Mouse (Mus musculus): ENCODE results near the gene Trmt10c. TPM values are rescaled to one million over a fixed set of nuclear protein-coding genes. Genes with fewer than 3 reads are reported as not detected.
"Not testable (repeated sequence)": the region's sequence is repeated elsewhere in the genome, so short reads cannot be mapped to it uniquely, and the experiment has no call there.

The Trmt10c gene
- total and polyA plus RNA-seq, 2 experiments: 3.7 to 10.5 TPM

DNA sequence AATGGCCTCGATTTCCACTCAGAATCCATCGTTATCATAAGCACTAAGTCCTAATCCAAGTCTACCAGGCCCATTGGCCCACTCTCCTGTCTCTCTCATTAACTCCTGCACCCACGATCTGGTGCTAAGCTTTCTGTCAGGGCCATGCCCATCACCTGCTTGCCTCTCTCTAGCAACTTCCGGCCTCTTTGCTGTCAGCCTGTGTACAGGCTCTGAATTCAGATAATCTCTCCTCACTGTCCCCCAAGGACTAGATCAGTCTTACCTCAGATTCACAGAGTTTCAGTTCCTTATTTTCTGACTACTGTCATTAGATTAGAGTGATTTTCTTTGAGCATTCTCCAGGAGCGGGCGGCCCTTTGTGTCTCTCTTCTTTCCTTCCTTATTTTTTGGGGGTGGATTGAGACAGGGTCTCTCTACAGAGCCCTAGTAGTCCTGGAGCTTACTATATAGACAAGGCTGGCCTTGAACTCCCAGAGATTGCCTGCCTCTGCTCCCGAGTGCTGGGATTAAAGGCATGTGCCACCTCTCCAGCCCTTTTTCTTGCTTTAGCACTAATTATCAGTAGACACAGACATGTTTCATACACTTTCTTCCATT, 24.5 kb upstream of the Trmt10c start:
- no peak overlapping the region for H3K27ac ChIP-seq (replicated peaks; ENCODE audit: insufficient read depth, low read depth, low read length)
- no peaks in the 10 kb centered on the region for H3K36me3 ChIP-seq (ENCODE audit: control insufficient read depth, insufficient read depth, low read length)
- H3K79me2 ChIP-seq (ENCODE audit: control insufficient read depth, insufficient read depth, low read length): no peaks in the 10 kb centered on the region
- TF ChIP-seq POLR2A (IDR thresholded peaks at IDR 0.05; ENCODE audit: extremely low read depth, insufficient read depth, low read length): no peak
- TF ChIP-seq CTCF (IDR thresholded peaks at IDR 0.05; ENCODE audit: low read depth, low read length): no peak
- no peak for DNase-seq (ENCODE audit: extremely low read depth, low read depth, low spot score)
- H3K27me3 ChIP-seq (ENCODE audit: control insufficient read depth, insufficient read depth, low read length): no peaks in the 10 kb centered on the region
- H3K4me1 ChIP-seq (ENCODE audit: control insufficient read depth, insufficient read depth, low read length): no peaks in the 10 kb centered on the region
- no peak overlapping the region for H3K9ac ChIP-seq (ENCODE audit: low read depth, low read length)
- WGBS: 78% methylated on average over 7 of the region's 7 CpGs
- H3K4me3 ChIP-seq (ENCODE audit: insufficient read depth, low read depth, low read length): no peak overlapping the region

- Histone ChIP-seq H3K27ac (replicated peaks; ENCODE audit: insufficient read depth, low read depth, low read length) (no peak overlapping the region), H3K4me3 (ENCODE audit: insufficient read depth, low read depth, low read length) (no peak overlapping the region), H3K79me2 (ENCODE audit: control insufficient read depth, insufficient read depth, low read length) (no peaks in the 10 kb centered on the region), H3K27me3 (ENCODE audit: control insufficient read depth, insufficient read depth, low read length) (no peaks in the 10 kb centered on the region), H3K9ac (ENCODE audit: low read depth, low read length) (no peak overlapping the region), H3K4me1 (ENCODE audit: control insufficient read depth, insufficient read depth, low read length) (no peaks in the 10 kb centered on the region), H3K36me3 (ENCODE audit: control insufficient read depth, insufficient read depth, low read length) (no peaks in the 10 kb centered on the region)
- TF ChIP-seq POLR2A (IDR thresholded peaks at IDR 0.05; ENCODE audit: extremely low read depth, insufficient read depth, low read length) (no peak), CTCF (IDR thresholded peaks at IDR 0.05; ENCODE audit: low read depth, low read length) (no peak)
- WGBS: 83% methylated on average over 10 of the region's 10 CpGs
- DNase-seq (ENCODE audit: extremely low read depth, low read depth, low spot score): no peak
Observed at GRCm38 (mm10) chr16:56058151-56058550, 20.5 kb upstream of the Trmt10c start.

DNA sequence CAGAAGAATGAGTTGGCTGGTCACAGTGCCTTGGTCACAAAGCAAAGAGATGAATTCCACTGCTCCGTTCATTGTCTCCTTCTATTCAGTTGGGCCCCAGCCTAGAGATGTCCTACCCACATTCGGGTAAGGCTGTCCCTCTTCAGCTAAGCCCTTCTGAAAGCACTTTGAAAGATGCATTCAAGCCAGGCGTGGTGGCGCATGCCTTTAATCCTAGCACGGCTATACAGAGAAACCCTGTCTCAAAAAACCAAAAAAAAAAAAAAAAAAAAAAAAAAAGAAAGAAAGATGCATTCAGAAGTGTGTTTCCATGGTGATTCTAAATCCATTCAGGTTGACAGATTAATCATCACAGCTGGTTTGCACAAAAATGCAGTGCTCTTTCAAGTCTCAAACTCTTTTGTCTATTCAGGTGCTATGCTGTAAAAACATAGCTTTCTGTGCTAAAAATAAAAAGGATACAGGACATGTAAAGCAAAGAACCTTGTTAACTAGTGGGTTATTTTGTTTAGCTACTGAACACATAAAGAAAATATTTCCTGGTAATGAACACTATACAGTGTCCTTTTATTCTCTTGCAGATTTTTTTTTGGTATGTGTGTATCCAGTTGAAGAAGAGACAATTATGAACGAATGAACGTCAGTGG, 19.4 kb upstream of the Trmt10c start:
- H3K27ac ChIP-seq (replicated peaks; ENCODE audit: insufficient read depth, low read depth, low read length): no peak overlapping the region
- no peaks in the 10 kb centered on the region for H3K79me2 ChIP-seq (ENCODE audit: control insufficient read depth, insufficient read depth, low read length)
- no peak overlapping the region for H3K4me3 ChIP-seq (ENCODE audit: insufficient read depth, low read depth, low read length)
- TF ChIP-seq POLR2A (IDR thresholded peaks at IDR 0.05; ENCODE audit: extremely low read depth, insufficient read depth, low read length): no peak
- no peak for TF ChIP-seq CTCF (IDR thresholded peaks at IDR 0.05; ENCODE audit: low read depth, low read length)
- H3K27me3 ChIP-seq (ENCODE audit: control insufficient read depth, insufficient read depth, low read length): no peaks in the 10 kb centered on the region
- no peaks in the 10 kb centered on the region for H3K36me3 ChIP-seq (ENCODE audit: control insufficient read depth, insufficient read depth, low read length)
- H3K9ac ChIP-seq (ENCODE audit: low read depth, low read length): no peak overlapping the region
- H3K4me1 ChIP-seq (ENCODE audit: control insufficient read depth, insufficient read depth, low read length): no peaks in the 10 kb centered on the region
- DNase-seq (ENCODE audit: extremely low read depth, low read depth, low spot score): no peak
- WGBS: 82% methylated on average over 7 of the region's 7 CpGs

- Histone ChIP-seq H3K27me3 (ENCODE audit: control insufficient read depth, insufficient read depth, low read length) (no peaks in the 10 kb centered on the region), H3K9ac (ENCODE audit: low read depth, low read length) (no peak overlapping the region), H3K79me2 (ENCODE audit: control insufficient read depth, insufficient read depth, low read length) (no peaks in the 10 kb centered on the region), H3K4me3 (ENCODE audit: insufficient read depth, low read depth, low read length) (no peak overlapping the region), H3K4me1 (ENCODE audit: control insufficient read depth, insufficient read depth, low read length) (no peaks in the 10 kb centered on the region), H3K27ac (replicated peaks; ENCODE audit: insufficient read depth, low read depth, low read length) (no peak overlapping the region), H3K36me3 (ENCODE audit: control insufficient read depth, insufficient read depth, low read length) (no peaks in the 10 kb centered on the region)
- DNase-seq (ENCODE audit: extremely low read depth, low read depth, low spot score): no peak
- no peak for TF ChIP-seq POLR2A (IDR thresholded peaks at IDR 0.05; ENCODE audit: extremely low read depth, insufficient read depth, low read length)
- TF ChIP-seq CTCF (IDR thresholded peaks at IDR 0.05; ENCODE audit: low read depth, low read length): no peak
- 88% methylated on average over 3 of the region's 3 CpGs for WGBS
Observed at GRCm38 (mm10) chr16:56055911-56056310, 18.3 kb upstream of the Trmt10c start.

DNA sequence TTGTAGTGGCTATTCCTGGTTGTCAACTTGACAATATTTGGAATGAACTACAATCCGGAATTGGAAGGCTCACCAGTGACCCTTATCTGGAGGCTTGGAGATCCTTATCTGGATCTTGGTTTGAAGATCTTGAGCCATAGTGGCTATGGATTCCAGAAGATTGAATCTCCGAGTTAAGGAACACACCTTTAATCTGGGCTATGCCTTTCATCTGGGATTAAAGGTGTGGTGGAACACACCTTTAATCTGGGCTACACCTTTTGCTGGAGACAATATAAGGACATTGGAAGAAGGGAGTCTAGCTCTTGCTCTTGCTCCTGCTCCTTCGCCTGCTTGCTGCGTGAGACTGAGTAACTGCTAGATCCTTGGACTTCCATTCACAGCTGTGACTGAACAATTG, 10.4 kb upstream of the Trmt10c start, which contains the start of gene Senp7:
Senp7 (plus strand) TSS at position 301 of the 400 bp plus-strand sequence.
- H3K36me3 ChIP-seq (ENCODE audit: control insufficient read depth, insufficient read depth, low read length): not testable (repeated sequence)

DNA sequence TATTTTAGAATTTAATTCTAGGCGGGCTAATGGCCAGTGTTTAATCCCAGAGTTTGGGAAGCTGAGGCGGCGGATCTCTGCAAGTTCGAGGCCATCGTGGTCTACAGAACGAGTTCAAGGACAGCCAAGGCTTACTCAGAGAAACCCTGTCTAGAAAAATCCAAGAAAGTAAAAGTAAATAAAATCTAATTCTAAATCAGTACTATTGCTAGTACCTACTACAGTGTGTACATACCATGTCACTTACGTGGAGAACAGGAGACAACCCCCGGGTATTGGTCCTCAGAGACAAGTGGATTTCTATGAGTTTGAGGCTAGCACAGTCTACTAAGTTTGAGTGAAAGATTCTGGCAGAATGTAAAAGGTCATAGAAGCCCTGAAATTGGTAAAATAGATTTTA, 471 bp upstream of the Trmt10c start:
- Histone ChIP-seq H3K27me3 (ENCODE audit: control insufficient read depth, insufficient read depth, low read length) (no peaks in the 10 kb centered on the region), H3K4me3 (ENCODE audit: insufficient read depth, low read depth, low read length) (peak overlapping the region; percentile 94), H3K27ac (replicated peaks; ENCODE audit: insufficient read depth, low read depth, low read length) (peak overlapping the region; percentile 96), H3K9ac (ENCODE audit: low read depth, low read length) (peak overlapping the region; percentile 88), H3K36me3 (ENCODE audit: control insufficient read depth, insufficient read depth, low read length) (peaks cover 11% of the 10 kb centered on the region), H3K4me1 (ENCODE audit: control insufficient read depth, insufficient read depth, low read length) (peaks cover 4% of the 10 kb centered on the region), H3K79me2 (ENCODE audit: control insufficient read depth, insufficient read depth, low read length) (peaks cover 8% of the 10 kb centered on the region; the same call in 1 of the 2 replicates)
- 16% methylated on average over 8 of the region's 8 CpGs for WGBS
- TF ChIP-seq POLR2A (IDR thresholded peaks at IDR 0.05; ENCODE audit: extremely low read depth, insufficient read depth, low read length) (no peak), CTCF (IDR thresholded peaks at IDR 0.05; ENCODE audit: low read depth, low read length) (no peak)
- no peak for DNase-seq (ENCODE audit: extremely low read depth, low read depth, low spot score)

More for the DNA sequence above, 10.4 kb upstream of the Trmt10c start, which contains the start of gene Senp7:
- DNase-seq (ENCODE audit: extremely low read depth, low read depth, low spot score); H3K4me3 ChIP-seq (ENCODE audit: insufficient read depth, low read depth, low read length); H3K27ac ChIP-seq (replicated peaks; ENCODE audit: insufficient read depth, low read depth, low read length); H3K27me3 ChIP-seq (ENCODE audit: control insufficient read depth, insufficient read depth, low read length); H3K4me1 ChIP-seq (ENCODE audit: control insufficient read depth, insufficient read depth, low read length); H3K79me2 ChIP-seq (ENCODE audit: control insufficient read depth, insufficient read depth, low read length); H3K9ac ChIP-seq (ENCODE audit: low read depth, low read length): not testable (repeated sequence)
- no CpG with 5 or more reads among the region's 4 CpGs for WGBS

Data from liver, adult 2 months (tissue).